Mouse (Mus musculus): ENCODE measurements around the gene Slc9a6. TPM values are rescaled to one million over a fixed set of nuclear protein-coding genes. Genes with fewer than 3 reads are reported as not detected.

Slc9a6 gene
- polyA plus RNA-seq, 1 experiment = 4.4 TPM

GRCm38 (mm10) chrX:56697199-56697780, 87.7 kb downstream of the Slc9a6 start:
- H3K4me3 ChIP-seq (replicated peaks; ENCODE audit: control insufficient read depth, low read depth, low read length) = no peak overlapping the region
- TF ChIP-seq POLR2A (IDR thresholded peaks at IDR 0.05; ENCODE audit: borderline replicate concordance, control insufficient read depth, low read depth, low read length) (no peak), CTCF (IDR thresholded peaks at IDR 0.05; ENCODE audit: control insufficient read depth, insufficient read depth, low read length) (no peak)
- H3K4me1 ChIP-seq (ENCODE audit: control insufficient read depth, insufficient read depth, low read length) = no peaks in the 10 kb centered on the region
- WGBS = 82% methylated on average over 6 of the region's 6 CpGs
- no peak overlapping the region for H3K27ac ChIP-seq (ENCODE audit: control insufficient read depth, insufficient read depth, low read depth, low read length, poor library complexity)

GRCm38 (mm10) chrX:56697886-56698285, 88.3 kb downstream of the Slc9a6 start:
- 56% methylated on average over 4 of the region's 4 CpGs for WGBS
- no peak overlapping the region for H3K27ac ChIP-seq (ENCODE audit: control insufficient read depth, insufficient read depth, low read depth, low read length, poor library complexity)
- TF ChIP-seq POLR2A (IDR thresholded peaks at IDR 0.05; ENCODE audit: borderline replicate concordance, control insufficient read depth, low read depth, low read length) = no peak
- TF ChIP-seq CTCF (IDR thresholded peaks at IDR 0.05; ENCODE audit: control insufficient read depth, insufficient read depth, low read length) = no peak
- no peak overlapping the region for H3K4me3 ChIP-seq (replicated peaks; ENCODE audit: control insufficient read depth, low read depth, low read length)
- no peaks in the 10 kb centered on the region for H3K4me1 ChIP-seq (ENCODE audit: control insufficient read depth, insufficient read depth, low read length)

- Histone ChIP-seq H3K27ac (ENCODE audit: control insufficient read depth, insufficient read depth, low read depth, low read length, poor library complexity) (no peak overlapping the region), H3K4me3 (replicated peaks; ENCODE audit: control insufficient read depth, low read depth, low read length) (no peak overlapping the region), H3K4me1 (ENCODE audit: control insufficient read depth, insufficient read depth, low read length) (no peaks in the 10 kb centered on the region)
- TF ChIP-seq CTCF (IDR thresholded peaks at IDR 0.05; ENCODE audit: control insufficient read depth, insufficient read depth, low read length) (no peak), POLR2A (IDR thresholded peaks at IDR 0.05; ENCODE audit: borderline replicate concordance, control insufficient read depth, low read depth, low read length) (no peak)
- WGBS = 77% methylated on average over 3 of the region's 3 CpGs
These were observed 91.7 kb downstream of the Slc9a6 start for GRCm38 (mm10) chrX:56701261-56701660.

GRCm38 (mm10) chrX:56703965-56704562, 94.5 kb downstream of the Slc9a6 start:
- H3K4me3 ChIP-seq (replicated peaks; ENCODE audit: control insufficient read depth, low read depth, low read length) = no peak overlapping the region
- WGBS = 78% methylated on average over 8 of the region's 8 CpGs
- TF ChIP-seq CTCF (IDR thresholded peaks at IDR 0.05; ENCODE audit: control insufficient read depth, insufficient read depth, low read length) = no peak

GRCm38 (mm10) chrX:56708592-56709370, 99.2 kb downstream of the Slc9a6 start:
- TF ChIP-seq CTCF (IDR thresholded peaks at IDR 0.05; ENCODE audit: control insufficient read depth, insufficient read depth, low read length) (no peak), POLR2A (IDR thresholded peaks at IDR 0.05; ENCODE audit: borderline replicate concordance, control insufficient read depth, low read depth, low read length) (no peak)
- 66% methylated on average over 6 of the region's 6 CpGs for WGBS
- no peaks in the 10 kb centered on the region for H3K4me1 ChIP-seq (ENCODE audit: control insufficient read depth, insufficient read depth, low read length)
- H3K27ac ChIP-seq (ENCODE audit: control insufficient read depth, insufficient read depth, low read depth, low read length, poor library complexity) = no peak overlapping the region
- no peak overlapping the region for H3K4me3 ChIP-seq (replicated peaks; ENCODE audit: control insufficient read depth, low read depth, low read length)

More at GRCm38 (mm10) chrX:56703965-56704562, 94.5 kb downstream of the Slc9a6 start:
- H3K27ac ChIP-seq (ENCODE audit: control insufficient read depth, insufficient read depth, low read depth, low read length, poor library complexity) = no peak overlapping the region
- H3K4me1 ChIP-seq (ENCODE audit: control insufficient read depth, insufficient read depth, low read length) = no peaks in the 10 kb centered on the region

- WGBS = 83% methylated on average over 1 of the region's 1 CpGs
- Histone ChIP-seq H3K4me1 (ENCODE audit: control insufficient read depth, insufficient read depth, low read length) (no peaks in the 10 kb centered on the region), H3K27ac (ENCODE audit: control insufficient read depth, insufficient read depth, low read depth, low read length, poor library complexity) (no peak overlapping the region), H3K4me3 (replicated peaks; ENCODE audit: control insufficient read depth, low read depth, low read length) (no peak overlapping the region)
- TF ChIP-seq POLR2A (IDR thresholded peaks at IDR 0.05; ENCODE audit: borderline replicate concordance, control insufficient read depth, low read depth, low read length) = no peak
- no peak for TF ChIP-seq CTCF (IDR thresholded peaks at IDR 0.05; ENCODE audit: control insufficient read depth, insufficient read depth, low read length)
These were observed 101.0 kb downstream of the Slc9a6 start for GRCm38 (mm10) chrX:56710522-56710921.

GRCm38 (mm10) chrX:56712666-56713065, 103.1 kb downstream of the Slc9a6 start:
- no peak overlapping the region for H3K4me3 ChIP-seq (replicated peaks; ENCODE audit: control insufficient read depth, low read depth, low read length)
- TF ChIP-seq CTCF (IDR thresholded peaks at IDR 0.05; ENCODE audit: control insufficient read depth, insufficient read depth, low read length) (no peak), POLR2A (IDR thresholded peaks at IDR 0.05; ENCODE audit: borderline replicate concordance, control insufficient read depth, low read depth, low read length) (no peak)
- no peaks in the 10 kb centered on the region for H3K4me1 ChIP-seq (ENCODE audit: control insufficient read depth, insufficient read depth, low read length)
- 70% methylated on average over 1 of the region's 1 CpGs for WGBS
- H3K27ac ChIP-seq (ENCODE audit: control insufficient read depth, insufficient read depth, low read depth, low read length, poor library complexity) = no peak overlapping the region

Other genes with a start within 250 kb of the Slc9a6 start
- not detected in 2 replicates for gene Smim10l2a, start 235.2 kb upstream of the Slc9a6 start, polyA plus RNA-seq (2011; ENCODE audit: insufficient read depth, insufficient read length, low replicate concordance, missing spikeins)
- 4.8 TPM in 1 of 2 replicates, not detected in the other for gene Gm2174, start 161.8 kb upstream of the Slc9a6 start, polyA plus RNA-seq (2011; ENCODE audit: insufficient read depth, insufficient read length, low replicate concordance, missing spikeins)
- gene Ints6l, start 154.9 kb upstream of the Slc9a6 start, polyA plus RNA-seq (2011; ENCODE audit: insufficient read depth, insufficient read length, low replicate concordance, missing spikeins) = 72.1 and 119 TPM in 2 replicates
- gene Gm10477, start 85.0 kb upstream of the Slc9a6 start, polyA plus RNA-seq (2011; ENCODE audit: insufficient read depth, insufficient read length, low replicate concordance, missing spikeins) = not detected in 2 replicates
- gene Gm648, start 60.2 kb upstream of the Slc9a6 start, polyA plus RNA-seq (2011; ENCODE audit: insufficient read depth, insufficient read length, low replicate concordance, missing spikeins) = not detected in 2 replicates
- 3.0 and 4.2 TPM in 2 replicates for gene Mmgt1, start 11.7 kb upstream of the Slc9a6 start, polyA plus RNA-seq (2011; ENCODE audit: insufficient read depth, insufficient read length, low replicate concordance, missing spikeins)
- 13.2 and 16.9 TPM in 2 replicates for gene Fhl1, start 122.0 kb downstream of the Slc9a6 start, polyA plus RNA-seq (2011; ENCODE audit: insufficient read depth, insufficient read length, low replicate concordance, missing spikeins)
- 1.9 and 2.2 TPM in 2 replicates for gene Map7d3, start 212.6 kb downstream of the Slc9a6 start, polyA plus RNA-seq (2011; ENCODE audit: insufficient read depth, insufficient read length, low replicate concordance, missing spikeins)

All from bone marrow, adult 2 months (tissue).